Mouse (Mus musculus) hindbrain, postnatal 0 days (tissue): Measurements from ENCODE around the gene Glt1d1. TPM values are rescaled to one million over a fixed set of nuclear protein-coding genes. Genes with fewer than 3 reads are reported as not detected.

Source experiments
- ATAC-seq: fragments of 200-750 bp; cut with Nextera tagmentation; 2 replicates; pipeline ENCODE4 v1.8.0; 2017; ENCODE audit warnings: mild to moderate bottlenecking, moderate TSS enrichment, moderate library complexity
- DNase-seq: peaks from one replicate; pipeline ENCODE4 v3.0.0-alpha.2; 2015; ENCODE audit warnings: low spot score
- H3K27ac ChIP-seq: fragments of 300-500 bp; sonication (generic); 2 replicates; pipeline ENCODE4 v1.5.1; 2014; ENCODE audit warnings: mild to moderate bottlenecking
- H3K27me3 ChIP-seq: fragments of 300-500 bp; sonication (generic); 2 replicates; pipeline ENCODE4 v1.6.1; 2014; ENCODE audit warnings: low read length, mixed read lengths; ENCODE audit not compliant: insufficient read depth
- H3K36me3 ChIP-seq: fragments of 300-500 bp; sonication (generic); 2 replicates; pipeline ENCODE4 v1.6.1; 2014; ENCODE audit warnings: low read length, mixed read lengths; ENCODE audit not compliant: insufficient read depth
- H3K4me1 ChIP-seq: fragments of 300-500 bp; sonication (generic); 2 replicates; pipeline ENCODE4 v1.6.1; 2014; ENCODE audit warnings: antibody characterized with exemption, low read length, mixed read lengths; ENCODE audit not compliant: insufficient read depth
- H3K4me2 ChIP-seq: fragments of 300-500 bp; sonication (generic); 2 replicates; pipeline ENCODE4 v1.6.1; 2014; ENCODE audit warnings: low read depth, mild to moderate bottlenecking, low read length, moderate library complexity, mixed read lengths
- H3K4me3 ChIP-seq: fragments of 300-500 bp; sonication (generic); 2 replicates; pipeline ENCODE4 v1.5.1; 2014; ENCODE audit warnings: low read length
- H3K9ac ChIP-seq: fragments of 300-500 bp; sonication (generic); replicated peaks from 2 replicates; pipeline ENCODE4 v1.6.1; 2014; ENCODE audit warnings: mild to moderate bottlenecking, low read length, moderate library complexity, mixed read lengths
- H3K9me3 ChIP-seq: fragments of 300-500 bp; sonication (generic); 2 replicates; pipeline ENCODE4 v1.6.1; 2016; ENCODE audit warnings: low read length, mixed read lengths
- CTCF ChIP-seq: IDR thresholded peaks from 2 replicates; pipeline ENCODE4 v1.5.1; 2016; ENCODE audit warnings: antibody characterized with exemption, control low read depth, low read depth
- WGBS: fragments of 180-500 bp; shearing (Covaris S2); extraction: QIAGEN DNeasy Blood & Tissue Kit; methylation state at CpG from one replicate; pipeline ENCODE4 v1.1.7; 2014; 5-methylcytosine and 5-hydroxymethylcytosine counted together
- polyA plus RNA-seq: library from polyadenylated mRNA; unstranded; fragments of >200 nt; fragmentation: Nextera tagmentation; extraction: Ambion mirVana; gene quantifications from 2 replicates; pipeline ENCODE4 v1.2.1, GENCODE M21; 2015
- total RNA-seq: library from RNA; depleted of rRNA; stranded (reverse); fragments of >200 nt; gene quantifications from 2 replicates; pipeline ENCODE4 v1.2.3, GENCODE M21; 2014; rRNA removed

The Glt1d1 gene
- total and polyA plus RNA-seq, 2 experiments from 2014 or later, result 2.9 to 8.9 TPM

GRCm38 (mm10) chr5:127756671-127757423 is 124.8 kb downstream of the Glt1d1 start:
- ATAC-seq, result no peak
- H3K4me1 ChIP-seq, result peaks cover under 1% of the 10 kb centered on the region; the same call in 1 of the 2 replicates
- H3K4me3 ChIP-seq, result no peak overlapping the region
- DNase-seq, result no peak
- no peak overlapping the region for H3K9ac ChIP-seq
- H3K4me2 ChIP-seq, result no peak overlapping the region
- H3K27me3 ChIP-seq, result no peaks in the 10 kb centered on the region
- no peak overlapping the region for H3K27ac ChIP-seq
- WGBS, result 88% methylated on average over 4 of the region's 4 CpGs
- H3K9me3 ChIP-seq, result no peaks in the 10 kb centered on the region
- H3K36me3 ChIP-seq, result no peaks in the 10 kb centered on the region
- TF ChIP-seq CTCF, result peak; percentile 49

- no peaks in the 10 kb centered on the region for H3K4me1 ChIP-seq
- H3K9me3 ChIP-seq, result no peaks in the 10 kb centered on the region
- H3K27ac ChIP-seq, result no peak overlapping the region
- DNase-seq (no peak), ATAC-seq (no peak)
- H3K36me3 ChIP-seq, result no peaks in the 10 kb centered on the region
- TF ChIP-seq CTCF, result no peak
- H3K4me3 ChIP-seq, result no peak overlapping the region
- no peak overlapping the region for H3K9ac ChIP-seq
- H3K27me3 ChIP-seq, result no peaks in the 10 kb centered on the region
- H3K4me2 ChIP-seq, result no peak overlapping the region
- WGBS, result 63% methylated on average over 4 of the region's 4 CpGs
Observed at GRCm38 (mm10) chr5:127758576-127758975, 126.5 kb downstream of the Glt1d1 start.

Other genes with a start within 250 kb of the Glt1d1 start
- 41.2 and 45.0 TPM in 2 replicates for gene Slc15a4, start 635 bp downstream of the Glt1d1 start, total RNA-seq
- gene Slc15a4, start 635 bp downstream of the Glt1d1 start, polyA plus RNA-seq, result 18.5 and 21.1 TPM in 2 replicates